Mouse (Mus musculus): ENCODE data around the gene Tmeff1.

Tmeff1 gene

GRCm38 (mm10) chr4:48622246-48622645 lies 37.3 kb downstream of the Tmeff1 start:
- DNase-seq (ENCODE audit: low spot score in 2 of 2): no peak

GRCm38 (mm10) chr4:48622946-48623345 lies 38.0 kb downstream of the Tmeff1 start:
- DNase-seq (ENCODE audit: low spot score in 2 of 2): no peak

DNA sequence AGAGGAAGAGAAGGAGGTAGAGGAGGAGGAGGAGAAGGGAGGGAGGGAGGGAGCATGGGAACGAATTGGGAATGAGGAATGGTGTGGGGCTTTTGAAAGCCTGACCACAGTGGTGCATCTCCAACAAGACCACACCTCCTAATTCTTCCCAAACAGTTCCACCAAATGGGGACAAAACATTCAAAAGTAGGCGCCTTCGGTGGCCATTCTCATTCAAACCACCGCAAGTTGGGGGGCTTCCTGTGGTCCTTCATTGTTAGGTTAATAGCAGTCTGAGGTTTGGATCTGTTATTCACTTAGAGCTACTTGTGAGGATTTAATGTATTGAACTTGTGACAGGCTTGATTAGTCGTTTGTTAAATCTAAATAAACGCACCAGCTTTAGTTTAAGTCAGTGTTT lies 40.0 kb downstream of the Tmeff1 start:
- no peak for DNase-seq (ENCODE audit: low spot score in 2 of 2)

DNA sequence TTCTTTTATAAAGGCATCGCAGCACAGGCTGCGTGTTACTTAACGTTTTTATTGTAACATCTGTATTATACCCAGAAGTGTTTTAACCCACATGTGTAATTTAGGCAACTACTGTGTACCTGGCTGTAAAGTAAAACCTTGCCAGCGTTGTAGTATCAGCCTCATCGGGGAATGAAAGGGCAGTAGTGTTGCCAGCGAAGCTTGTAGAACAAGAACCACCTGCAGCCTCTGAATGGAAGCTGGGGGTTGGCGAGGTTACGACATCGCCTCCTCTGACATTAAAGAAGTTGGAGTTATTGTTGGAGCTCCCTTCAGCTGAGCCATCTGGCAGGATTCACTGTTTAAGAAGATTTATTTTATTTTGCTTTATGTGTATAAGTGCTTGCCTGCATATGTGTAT lies 40.9 kb downstream of the Tmeff1 start:
- DNase-seq (ENCODE audit: low spot score in 2 of 2): no peak

DNA sequence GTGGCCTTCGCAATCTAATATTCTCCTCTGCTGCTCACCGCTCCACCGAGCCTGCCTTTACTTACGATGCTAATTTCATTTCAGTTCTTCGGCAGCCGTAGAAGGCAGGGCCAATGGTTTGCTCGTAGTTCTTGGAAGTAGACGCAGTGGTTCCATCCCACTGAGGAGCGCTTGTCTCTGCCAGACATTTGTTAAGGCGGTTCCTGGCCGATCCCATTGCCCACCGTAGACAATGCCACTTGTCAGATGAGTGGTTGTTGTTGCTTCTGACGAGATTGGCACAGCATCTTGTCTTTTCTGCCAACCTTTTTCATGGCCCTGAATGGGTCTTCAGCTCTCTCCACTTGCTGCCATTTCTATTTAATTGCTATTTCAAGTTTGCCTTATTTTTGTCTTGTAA lies 44.5 kb downstream of the Tmeff1 start:
- DNase-seq (ENCODE audit: low spot score in 2 of 2): peak in 1 of 2 experiments; percentile 10

DNA sequence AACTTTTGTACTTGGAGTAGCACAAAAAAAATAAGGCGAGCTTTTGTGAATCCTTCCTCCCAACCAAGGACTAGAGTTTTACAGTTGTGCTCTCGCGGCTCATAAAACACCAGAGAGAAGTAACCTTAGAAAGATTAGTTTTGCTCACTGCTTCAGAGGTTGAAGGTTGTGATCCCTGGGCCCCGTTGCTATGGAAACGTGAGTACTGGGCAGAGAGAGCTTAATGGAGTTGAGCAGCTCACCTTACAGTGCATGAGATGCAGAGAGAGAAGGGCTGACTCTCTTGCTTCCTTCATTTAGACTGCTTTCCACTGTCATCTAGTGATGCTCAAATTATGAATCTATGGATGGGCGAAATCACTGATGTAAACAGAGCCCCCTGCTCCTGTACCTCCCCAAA lies 48.6 kb downstream of the Tmeff1 start:
- no peak for DNase-seq (ENCODE audit: low spot score in 2 of 2)

DNA sequence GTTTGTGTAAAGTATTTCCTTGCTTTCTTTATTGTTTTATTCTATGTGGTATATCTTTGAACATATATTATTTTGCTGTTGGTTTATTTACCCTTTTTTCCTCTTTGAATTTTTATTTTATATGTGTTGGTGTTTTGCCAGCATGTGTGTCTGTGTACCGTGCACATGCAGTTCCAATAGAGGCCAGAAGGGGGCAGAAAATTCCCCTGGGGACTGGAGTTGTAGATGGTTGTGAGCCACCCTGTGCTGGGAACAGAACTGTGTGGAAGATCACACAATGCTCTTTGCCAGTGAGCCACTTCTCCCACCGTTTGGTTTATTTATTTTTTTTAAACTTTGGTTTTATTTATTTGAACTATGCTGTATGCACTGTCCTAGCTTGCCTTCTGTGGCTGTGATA lies 49.1 kb downstream of the Tmeff1 start:
- no peak for DNase-seq (ENCODE audit: low spot score in 2 of 2)

GRCm38 (mm10) chr4:48636831-48637230 lies 51.9 kb downstream of the Tmeff1 start:
- DNase-seq (ENCODE audit: low spot score in 2 of 2): no peak

- DNase-seq (ENCODE audit: low spot score in 2 of 2): no peak
Measured at GRCm38 (mm10) chr4:48638132-48638531, 53.2 kb downstream of the Tmeff1 start.

DNA sequence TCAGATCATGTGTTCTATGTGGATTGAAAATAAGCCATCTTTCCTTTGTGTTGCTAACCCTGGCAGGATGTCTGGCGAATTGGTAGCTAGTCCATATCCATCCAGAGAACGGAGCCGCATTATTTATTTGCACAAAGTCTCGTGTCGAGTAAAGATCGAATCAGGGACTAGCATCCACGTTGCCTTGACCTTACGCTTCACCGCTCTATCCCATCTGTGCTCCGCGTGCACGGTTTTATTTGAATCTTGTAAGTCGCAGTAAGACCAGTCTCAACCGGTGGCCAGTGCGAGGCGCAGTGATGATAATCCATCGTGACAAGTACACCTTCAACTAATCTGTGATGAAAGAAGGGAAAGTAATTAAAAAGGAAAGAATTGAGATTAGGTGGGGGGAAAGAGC lies 54.5 kb downstream of the Tmeff1 start:
- DNase-seq (ENCODE audit: low spot score in 2 of 2): no peak

GRCm38 (mm10) chr4:48643801-48644200 lies 58.8 kb downstream of the Tmeff1 start:
- DNase-seq (ENCODE audit: low spot score in 2 of 2): no peak

DNA sequence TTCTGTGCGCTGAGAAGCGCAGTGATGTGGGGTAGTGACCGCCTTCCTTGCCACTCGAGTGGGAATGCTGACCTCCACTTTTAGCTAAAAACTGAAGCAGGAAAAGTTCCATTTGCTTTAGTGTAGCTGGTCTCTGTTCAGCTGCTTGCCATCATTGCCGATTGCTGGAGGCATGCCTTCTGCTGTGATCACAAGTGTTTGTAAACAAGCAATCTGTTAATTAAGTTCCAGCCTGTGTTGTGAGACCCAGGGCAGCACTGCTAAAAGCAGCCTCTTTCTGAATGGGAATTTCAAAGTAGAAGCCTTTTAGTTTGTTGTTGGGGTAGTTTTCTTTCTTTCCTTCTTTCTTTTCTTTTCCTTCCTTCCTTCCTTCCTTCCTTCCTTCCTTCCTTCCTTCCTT lies 61.2 kb downstream of the Tmeff1 start:
- DNase-seq (ENCODE audit: low spot score in 2 of 2): no peak

- no peak for DNase-seq (ENCODE audit: low spot score in 2 of 2)
Measured at GRCm38 (mm10) chr4:48650617-48651360, 65.8 kb downstream of the Tmeff1 start.

DNA sequence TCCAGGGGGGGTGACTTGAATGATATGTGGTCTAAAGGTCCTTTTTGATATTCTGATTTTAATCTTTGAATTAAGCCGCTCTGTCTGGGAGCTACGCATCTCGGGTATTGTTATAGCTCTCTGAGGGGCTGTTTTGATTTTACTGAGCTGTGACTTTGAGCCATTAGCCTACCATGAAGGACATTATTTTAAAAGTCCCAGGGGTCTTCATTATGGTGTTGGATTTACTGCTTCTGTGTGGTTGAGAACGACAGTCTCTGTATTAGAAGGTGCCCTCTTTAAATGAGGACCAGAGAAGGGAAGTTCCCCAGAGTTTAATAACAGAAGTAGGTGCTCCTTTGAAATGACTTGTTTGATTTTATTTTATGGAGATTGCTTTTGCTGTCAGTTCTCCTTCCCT lies 69.1 kb downstream of the Tmeff1 start:
- DNase-seq (ENCODE audit: low spot score in 2 of 2): no peak

DNA sequence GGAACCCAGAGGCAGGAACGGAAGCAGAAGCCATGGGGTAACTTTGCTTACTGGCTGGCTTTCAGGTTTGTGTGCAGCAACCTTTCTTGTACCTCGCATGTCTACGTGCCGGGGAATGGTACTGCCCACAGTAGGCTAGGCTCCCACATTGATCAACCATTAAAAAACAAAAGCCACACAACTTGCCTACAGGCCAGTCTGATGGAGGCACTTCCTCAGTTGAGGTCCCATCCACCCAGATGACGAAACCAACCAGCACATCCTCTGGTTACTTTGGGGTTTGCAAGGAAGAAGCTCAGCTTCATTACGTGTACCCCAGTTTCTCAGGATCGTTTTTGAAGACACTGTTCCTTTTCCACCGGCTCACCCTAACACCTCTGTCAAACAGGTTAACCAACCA lies 71.6 kb downstream of the Tmeff1 start:
- no peak for DNase-seq (ENCODE audit: low spot score in 2 of 2)

DNA sequence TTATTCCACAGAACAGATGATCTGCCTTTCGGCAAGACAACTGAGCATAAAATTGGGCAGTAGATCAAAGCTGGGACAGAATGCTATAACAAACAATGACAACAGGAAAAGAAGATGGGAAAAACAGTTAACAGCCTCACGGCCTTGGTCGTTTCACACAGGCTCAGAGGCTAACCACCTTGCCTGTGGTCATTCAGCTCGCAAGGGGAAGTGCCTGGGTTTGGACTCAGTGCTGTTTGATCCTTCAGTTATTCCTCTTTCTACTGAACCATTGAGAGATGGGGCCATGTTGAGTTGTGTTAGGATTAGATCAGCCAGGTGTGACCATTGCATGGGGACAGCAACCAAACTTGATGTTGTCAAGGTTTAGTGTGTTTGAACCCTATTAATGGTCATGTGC lies 75.2 kb downstream of the Tmeff1 start:
- DNase-seq (ENCODE audit: low spot score in 2 of 2): no peak

- peak in 1 of 2 experiments; percentile 23 for DNase-seq (ENCODE audit: low spot score in 2 of 2)
Measured at GRCm38 (mm10) chr4:48660619-48661575, 75.9 kb downstream of the Tmeff1 start.

DNA sequence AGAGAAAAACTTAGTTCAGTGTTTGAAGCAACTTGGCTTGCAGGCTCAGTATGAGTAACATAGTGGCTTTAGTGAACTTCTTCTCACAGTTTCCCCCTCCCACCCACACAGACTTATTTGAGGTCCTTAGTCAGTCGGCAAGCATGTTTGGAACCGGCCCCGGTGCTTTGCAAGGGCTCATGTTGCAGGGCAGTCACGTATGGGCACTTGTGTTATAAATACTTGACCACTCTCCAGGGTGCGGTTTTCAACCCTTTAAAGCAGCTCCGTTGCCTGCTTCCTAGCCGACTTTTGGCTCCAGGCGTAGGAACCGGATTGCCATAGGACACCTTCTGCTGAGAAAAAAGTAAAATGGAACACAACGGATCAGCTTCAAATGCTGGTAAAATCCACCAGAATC lies 78.3 kb downstream of the Tmeff1 start, which contains the start of gene Cavin4:
Cavin4 (plus strand) TSS at position 244 of the 400 bp plus-strand sequence.
- no peak for DNase-seq (ENCODE audit: low spot score in 2 of 2)

GRCm38 (mm10) chr4:48664021-48664420 lies 79.0 kb downstream of the Tmeff1 start:
- no peak for DNase-seq (ENCODE audit: low spot score in 2 of 2)

- no peak for DNase-seq (ENCODE audit: low spot score in 2 of 2)
Measured at GRCm38 (mm10) chr4:48667279-48667678, 82.3 kb downstream of the Tmeff1 start.

DNA sequence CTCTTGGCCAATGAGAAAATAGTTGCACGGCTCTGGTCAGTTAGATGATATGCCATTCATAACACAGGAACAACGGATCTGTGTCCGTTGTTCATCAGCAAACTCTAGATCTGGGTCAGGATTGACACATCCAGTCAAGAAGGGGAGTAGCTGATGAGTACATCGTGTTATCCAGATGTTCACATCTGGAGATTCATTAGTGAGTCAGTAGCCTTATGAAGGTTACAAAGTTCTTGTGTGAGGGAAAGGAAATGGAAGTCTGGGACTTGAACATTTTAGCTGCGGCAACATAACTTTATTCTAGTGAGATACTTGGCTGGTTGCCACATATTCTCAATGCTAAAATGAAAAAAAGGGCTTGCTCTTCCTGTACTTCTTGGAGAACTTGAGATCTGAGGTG lies 87.9 kb downstream of the Tmeff1 start:
- DNase-seq (ENCODE audit: low spot score in 2 of 2): no peak

GRCm38 (mm10) chr4:48674412-48674811 lies 89.4 kb downstream of the Tmeff1 start:
- no peak for DNase-seq (ENCODE audit: low spot score in 2 of 2)

All from cerebellum, postnatal 4 days (tissue).